Mouse (Mus musculus) lung, embryonic 14.5 days (tissue): ENCODE results near the gene Slpi. TPM values are rescaled to one million over a fixed set of nuclear protein-coding genes. Genes with fewer than 3 reads are reported as not detected.

Experiments used
- ATAC-seq: fragments of 200-750 bp; cut with Nextera tagmentation; 2 replicates; pipeline ENCODE4 v1.8.0; 2017; ENCODE audit warnings: mild to moderate bottlenecking, moderate TSS enrichment, moderate library complexity; ENCODE audit not compliant: insufficient read depth
- DNase-seq: peaks from one replicate; pipeline ENCODE4 v3.0.0-alpha.2; 2015
- H3K27ac ChIP-seq: fragments of 300-500 bp; sonication (generic); 2 replicates; pipeline ENCODE4 v1.5.1; 2014; ENCODE audit warnings: low read depth, mild to moderate bottlenecking, moderate library complexity
- H3K27me3 ChIP-seq: fragments of 300-500 bp; sonication (generic); 2 replicates; pipeline ENCODE4 v1.6.1; 2014; ENCODE audit warnings: low read length, control low read depth; ENCODE audit not compliant: insufficient read depth
- H3K36me3 ChIP-seq: fragments of 300-500 bp; sonication (generic); 2 replicates; pipeline ENCODE4 v1.6.1; 2014; ENCODE audit warnings: control low read depth; ENCODE audit not compliant: insufficient read depth
- H3K4me1 ChIP-seq: fragments of 300-500 bp; sonication (generic); 2 replicates; pipeline ENCODE4 v1.6.1; 2014; ENCODE audit warnings: antibody characterized with exemption, control low read depth; ENCODE audit not compliant: insufficient read depth
- H3K4me2 ChIP-seq: fragments of 300-500 bp; sonication (generic); 2 replicates; pipeline ENCODE4 v1.6.1; 2014; ENCODE audit warnings: mild to moderate bottlenecking
- H3K4me3 ChIP-seq: fragments of 300-500 bp; sonication (generic); 2 replicates; pipeline ENCODE4 v1.5.1; 2014; ENCODE audit warnings: low read depth, low read length
- H3K9ac ChIP-seq: fragments of 300-500 bp; sonication (generic); 2 replicates; pipeline ENCODE4 v1.6.1; 2014
- H3K9me3 ChIP-seq: fragments of 300-500 bp; sonication (generic); 2 replicates; pipeline ENCODE4 v1.6.1; 2016; ENCODE audit warnings: low read depth, low read length, control low read depth
- CTCF ChIP-seq: IDR thresholded peaks from 2 replicates; pipeline ENCODE4 v1.5.1; 2016; ENCODE audit warnings: antibody characterized with exemption, low read depth
- WGBS: fragments of 180-500 bp; shearing (Covaris S2); extraction: QIAGEN DNeasy Blood & Tissue Kit; methylation state at CpG from one replicate; pipeline ENCODE4 v1.1.7; 2014; 5-methylcytosine and 5-hydroxymethylcytosine counted together
- polyA plus RNA-seq: library from polyadenylated mRNA; unstranded; fragments of >200 nt; fragmentation: Nextera tagmentation; extraction: Ambion mirVana; gene quantifications from 2 replicates; pipeline ENCODE4 v1.2.1, GENCODE M21; 2014

Gene Slpi
- polyA plus RNA-seq, 1 experiment from 2014 or later = 0.86 TPM

GRCm38 (mm10) chr2:164426952-164427351 lies 38.1 kb upstream of the Slpi start:
- no peak for TF ChIP-seq CTCF
- H3K4me1 ChIP-seq = peaks cover 13% of the 10 kb centered on the region
- DNase-seq (no peak), ATAC-seq (no peak)
- H3K4me2 ChIP-seq = no peak overlapping the region
- H3K9me3 ChIP-seq = no peaks in the 10 kb centered on the region
- H3K27me3 ChIP-seq = no peaks in the 10 kb centered on the region
- 79% methylated on average over 5 of the region's 5 CpGs for WGBS
- no peak overlapping the region for H3K4me3 ChIP-seq
- H3K9ac ChIP-seq = no peak overlapping the region
- no peak overlapping the region for H3K27ac ChIP-seq
- peaks cover 51% of the 10 kb centered on the region for H3K36me3 ChIP-seq

- DNase-seq (no peak), ATAC-seq (peak; percentile 53; the same call in 1 of the 2 replicates)
- peaks cover 51% of the 10 kb centered on the region for H3K36me3 ChIP-seq
- no peak overlapping the region for H3K4me3 ChIP-seq
- H3K4me2 ChIP-seq = no peak overlapping the region
- no peak for TF ChIP-seq CTCF
- no peak overlapping the region for H3K27ac ChIP-seq
- H3K4me1 ChIP-seq = peaks cover 8% of the 10 kb centered on the region; the same call in 1 of the 2 replicates
- H3K27me3 ChIP-seq = no peaks in the 10 kb centered on the region
- 20% methylated on average over 12 of the region's 12 CpGs for WGBS
- no peaks in the 10 kb centered on the region for H3K9me3 ChIP-seq
- H3K9ac ChIP-seq = no peak overlapping the region
Measured at GRCm38 (mm10) chr2:164426121-164426520, 37.2 kb upstream of the Slpi start.

- no peak for TF ChIP-seq CTCF
- ATAC-seq (no peak), DNase-seq (no peak)
- H3K4me1 ChIP-seq = peaks cover 2% of the 10 kb centered on the region; the same call in 1 of the 2 replicates
- H3K36me3 ChIP-seq = peaks cover 51% of the 10 kb centered on the region
- no peak overlapping the region for H3K4me3 ChIP-seq
- no peak overlapping the region for H3K27ac ChIP-seq
- H3K9me3 ChIP-seq = no peaks in the 10 kb centered on the region
- WGBS = 70% methylated on average over 5 of the region's 5 CpGs
- H3K4me2 ChIP-seq = no peak overlapping the region
- H3K27me3 ChIP-seq = no peaks in the 10 kb centered on the region
- H3K9ac ChIP-seq = no peak overlapping the region
Measured at GRCm38 (mm10) chr2:164425401-164425800, 36.5 kb upstream of the Slpi start.

- no peak overlapping the region for H3K9ac ChIP-seq
- no peaks in the 10 kb centered on the region for H3K9me3 ChIP-seq
- DNase-seq (no peak), ATAC-seq (no peak)
- no peak for TF ChIP-seq CTCF
- H3K4me2 ChIP-seq = no peak overlapping the region
- H3K36me3 ChIP-seq = peaks cover 51% of the 10 kb centered on the region
- no peak overlapping the region for H3K27ac ChIP-seq
- WGBS = 82% methylated on average over 8 of the region's 8 CpGs
- no peaks in the 10 kb centered on the region for H3K27me3 ChIP-seq
- no peak overlapping the region for H3K4me3 ChIP-seq
- H3K4me1 ChIP-seq = no peaks in the 10 kb centered on the region
Measured at GRCm38 (mm10) chr2:164424406-164424805, 35.5 kb upstream of the Slpi start.

GRCm38 (mm10) chr2:164423464-164423863 lies 34.6 kb upstream of the Slpi start:
- 77% methylated on average over 11 of the region's 11 CpGs for whole genome bisulfite sequencing
- no peak for TF ChIP-seq CTCF

GRCm38 (mm10) chr2:164422675-164423393 lies 33.9 kb upstream of the Slpi start:
- no peak for TF ChIP-seq CTCF
- 83% methylated on average over 15 of the region's 15 CpGs for WGBS
- Histone ChIP-seq H3K27me3 (no peaks in the 10 kb centered on the region), H3K27ac (no peak overlapping the region), H3K9me3 (no peaks in the 10 kb centered on the region), H3K4me1 (no peaks in the 10 kb centered on the region), H3K4me2 (no peak overlapping the region), H3K4me3 (no peak overlapping the region), H3K9ac (no peak overlapping the region), H3K36me3 (peaks cover 35% of the 10 kb centered on the region)
- DNase-seq (no peak), ATAC-seq (no peak)

More at GRCm38 (mm10) chr2:164423464-164423863, 34.6 kb upstream of the Slpi start:
- no peak overlapping the region for H3K9ac ChIP-seq
- H3K4me3 ChIP-seq = no peak overlapping the region
- no peak for DNase-seq
- H3K4me1 ChIP-seq = no peaks in the 10 kb centered on the region
- H3K27ac ChIP-seq = no peak overlapping the region
- no peak overlapping the region for H3K4me2 ChIP-seq
- peaks cover 41% of the 10 kb centered on the region for H3K36me3 ChIP-seq
- no peaks in the 10 kb centered on the region for H3K27me3 ChIP-seq
- H3K9me3 ChIP-seq = no peaks in the 10 kb centered on the region
- no peak for ATAC-seq

GRCm38 (mm10) chr2:164421979-164422378 lies 33.1 kb upstream of the Slpi start:
- H3K27ac ChIP-seq = no peak overlapping the region
- no peak overlapping the region for H3K4me3 ChIP-seq
- TF ChIP-seq CTCF = no peak
- no peaks in the 10 kb centered on the region for H3K9me3 ChIP-seq
- no peaks in the 10 kb centered on the region for H3K4me1 ChIP-seq
- peaks cover 28% of the 10 kb centered on the region for H3K36me3 ChIP-seq
- H3K4me2 ChIP-seq = no peak overlapping the region
- 87% methylated on average over 8 of the region's 8 CpGs for WGBS
- no peaks in the 10 kb centered on the region for H3K27me3 ChIP-seq
- ATAC-seq (no peak), DNase-seq (no peak)
- H3K9ac ChIP-seq = no peak overlapping the region

GRCm38 (mm10) chr2:164421306-164421705 lies 32.4 kb upstream of the Slpi start:
- ATAC-seq (no peak), DNase-seq (no peak)
- Histone ChIP-seq H3K9me3 (no peaks in the 10 kb centered on the region), H3K4me1 (no peaks in the 10 kb centered on the region), H3K9ac (no peak overlapping the region), H3K27ac (no peak overlapping the region), H3K27me3 (no peaks in the 10 kb centered on the region), H3K4me2 (no peak overlapping the region), H3K36me3 (peaks cover 26% of the 10 kb centered on the region), H3K4me3 (no peak overlapping the region)
- 83% methylated on average over 7 of the region's 7 CpGs for WGBS
- TF ChIP-seq CTCF = no peak
